Mouse (Mus musculus) C2C12 (cell line): Measurements from ENCODE around the gene Actn3.

ENCODE experiments used
- CEBPB ChIP-seq: IDR thresholded peaks from one replicate; pipeline ENCODE4 v1.6.1; 2011; ENCODE audit warnings: low read depth, mild to moderate bottlenecking, control low read depth, moderate library complexity
- CTCF ChIP-seq: IDR thresholded peaks from one replicate; pipeline ENCODE4 v1.5.1; 2011; ENCODE audit not compliant: control insufficient read depth, insufficient read depth, insufficient read length
- MAX ChIP-seq: IDR thresholded peaks from one replicate; pipeline ENCODE4 v1.6.1; 2011; ENCODE audit warnings: mild to moderate bottlenecking, control low read depth
- MYOD1 ChIP-seq: IDR thresholded peaks from one replicate; pipeline ENCODE4 v1.6.1; 2011; ENCODE audit warnings: low read depth; ENCODE audit not compliant: control insufficient read depth, insufficient read length

DNA sequence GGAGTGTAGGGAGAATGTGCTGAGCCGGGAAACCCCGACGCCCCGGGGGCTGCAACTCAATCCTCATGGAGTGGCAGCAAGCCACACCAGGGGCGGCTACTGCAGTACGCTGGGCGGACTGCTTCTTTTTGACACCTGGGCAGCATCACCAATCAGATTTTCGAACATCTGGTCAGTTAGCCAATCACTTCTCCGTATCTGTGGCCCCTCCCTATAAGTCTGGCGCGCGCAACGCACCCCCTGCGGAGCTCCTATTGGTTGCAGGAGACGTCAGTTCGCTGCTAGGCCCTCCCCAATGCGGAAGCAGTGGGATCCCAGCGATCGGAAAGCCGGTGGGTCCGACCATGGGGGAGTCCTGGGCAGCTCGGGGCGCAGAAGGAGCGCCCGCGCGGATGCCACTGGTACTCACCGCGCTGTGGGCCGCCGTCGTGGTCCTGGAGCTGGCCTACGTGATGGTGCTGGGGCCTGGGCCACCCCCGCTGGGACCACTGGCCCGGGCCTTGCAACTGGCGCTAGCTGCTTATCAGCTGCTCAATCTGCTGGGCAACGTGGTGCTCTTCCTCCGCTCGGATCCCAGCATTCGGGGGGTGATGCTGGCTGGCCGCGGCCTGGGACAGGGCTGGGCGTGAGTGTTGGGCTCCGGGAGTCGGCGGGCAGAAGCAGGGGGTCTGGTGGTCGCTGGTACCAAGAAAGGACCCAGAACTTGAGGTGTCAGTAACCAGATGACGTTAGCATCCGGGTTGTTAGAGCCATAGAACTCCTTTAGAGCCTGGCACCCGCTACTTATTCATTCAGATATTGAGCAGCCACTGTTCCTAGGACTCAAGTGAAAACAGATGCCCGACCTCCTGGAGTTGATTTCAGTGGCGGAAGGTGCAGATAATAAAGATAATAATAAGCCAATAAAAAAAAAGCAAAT lies 955 bp upstream of the Actn3 start, which contains the start of gene Zdhhc24:
- TF ChIP-seq CTCF (no peak), CEBPB (no peak), MAX (peak; percentile 12), MYOD1 (no peak)
